Mouse (Mus musculus): Measurements from ENCODE around the gene Zfp518a. TPM values are rescaled to one million over a fixed set of nuclear protein-coding genes. Genes with fewer than 3 reads are reported as not detected.

Zfp518a gene
- polyA plus RNA-seq, 1 experiment from 2014 or later, result 3.3 TPM

GRCm38 (mm10) chr19:40931581-40932369 lies 37.3 kb downstream of the Zfp518a start:
- Histone ChIP-seq H3K4me1 (replicated peaks) (no peaks in the 10 kb centered on the region), H3K4me2 (no peak overlapping the region), H3K9ac (no peak overlapping the region), H3K9me3 (replicated peaks) (no peaks in the 10 kb centered on the region), H3K27ac (no peak overlapping the region), H3K27me3 (no peaks in the 10 kb centered on the region), H3K4me3 (replicated peaks) (no peak overlapping the region), H3K36me3 (no peaks in the 10 kb centered on the region)
- DNase-seq, result no peak
- ATAC-seq (ENCODE audit: low read depth), result no peak
- 42% methylated on average over 9 of the region's 9 CpGs for WGBS (ENCODE audit: insufficient replicate concordance)

GRCm38 (mm10) chr19:40935376-40935775 lies 40.9 kb downstream of the Zfp518a start:
- Histone ChIP-seq H3K27ac (no peak overlapping the region), H3K4me2 (no peak overlapping the region), H3K4me1 (replicated peaks) (no peaks in the 10 kb centered on the region), H3K9ac (no peak overlapping the region), H3K27me3 (no peaks in the 10 kb centered on the region), H3K36me3 (no peaks in the 10 kb centered on the region), H3K4me3 (replicated peaks) (no peak overlapping the region), H3K9me3 (replicated peaks) (no peaks in the 10 kb centered on the region)
- ATAC-seq (ENCODE audit: low read depth) (no peak), DNase-seq (no peak)
- 53% methylated on average over 8 of the region's 8 CpGs for WGBS (ENCODE audit: insufficient replicate concordance)

GRCm38 (mm10) chr19:40936038-40936437 lies 41.5 kb downstream of the Zfp518a start:
- H3K27ac ChIP-seq, result no peak overlapping the region
- H3K4me3 ChIP-seq (replicated peaks), result no peak overlapping the region
- no peak overlapping the region for H3K4me2 ChIP-seq
- ATAC-seq (ENCODE audit: low read depth) (no peak), DNase-seq (no peak)
- no peaks in the 10 kb centered on the region for H3K27me3 ChIP-seq
- no peaks in the 10 kb centered on the region for H3K36me3 ChIP-seq
- H3K4me1 ChIP-seq (replicated peaks), result no peaks in the 10 kb centered on the region
- H3K9ac ChIP-seq, result no peak overlapping the region
- no peaks in the 10 kb centered on the region for H3K9me3 ChIP-seq (replicated peaks)
- WGBS (ENCODE audit: insufficient replicate concordance), result 46% methylated on average over 5 of the region's 5 CpGs

GRCm38 (mm10) chr19:40943552-40943951 lies 49.0 kb downstream of the Zfp518a start:
- Histone ChIP-seq H3K9ac (no peak overlapping the region), H3K9me3 (replicated peaks) (no peaks in the 10 kb centered on the region), H3K36me3 (no peaks in the 10 kb centered on the region), H3K27me3 (no peaks in the 10 kb centered on the region; the same call in 1 of the 2 replicates), H3K27ac (no peak overlapping the region), H3K4me2 (no peak overlapping the region), H3K4me1 (replicated peaks) (no peaks in the 10 kb centered on the region), H3K4me3 (replicated peaks) (no peak overlapping the region)
- DNase-seq (no peak), ATAC-seq (ENCODE audit: low read depth) (no peak)
- 70% methylated on average over 7 of the region's 7 CpGs for WGBS (ENCODE audit: insufficient replicate concordance)

- WGBS (ENCODE audit: insufficient replicate concordance), result 62% methylated on average over 4 of the region's 4 CpGs
- Histone ChIP-seq H3K4me2 (no peak overlapping the region), H3K27ac (no peak overlapping the region), H3K4me3 (replicated peaks) (no peak overlapping the region), H3K9ac (no peak overlapping the region), H3K4me1 (replicated peaks) (no peaks in the 10 kb centered on the region), H3K36me3 (no peaks in the 10 kb centered on the region), H3K27me3 (no peaks in the 10 kb centered on the region; the same call in 1 of the 2 replicates), H3K9me3 (replicated peaks) (no peaks in the 10 kb centered on the region)
- DNase-seq (no peak), ATAC-seq (ENCODE audit: low read depth) (no peak)
Observed at GRCm38 (mm10) chr19:40946937-40947577, 52.6 kb downstream of the Zfp518a start.

GRCm38 (mm10) chr19:40958981-40959380 lies 64.5 kb downstream of the Zfp518a start:
- Histone ChIP-seq H3K9ac (no peak overlapping the region), H3K9me3 (replicated peaks) (no peaks in the 10 kb centered on the region), H3K4me3 (replicated peaks) (no peak overlapping the region), H3K27me3 (peaks cover 5% of the 10 kb centered on the region), H3K4me2 (no peak overlapping the region), H3K36me3 (no peaks in the 10 kb centered on the region), H3K4me1 (replicated peaks) (peaks cover 15% of the 10 kb centered on the region), H3K27ac (no peak overlapping the region)
- 29% methylated on average over 1 of the region's 1 CpGs for WGBS (ENCODE audit: insufficient replicate concordance)
- ATAC-seq (ENCODE audit: low read depth) (no peak), DNase-seq (no peak)

- peaks cover 5% of the 10 kb centered on the region for H3K27me3 ChIP-seq
- no peaks in the 10 kb centered on the region for H3K36me3 ChIP-seq
- H3K4me3 ChIP-seq (replicated peaks), result no peak overlapping the region
- H3K27ac ChIP-seq, result no peak overlapping the region
- peaks cover 19% of the 10 kb centered on the region for H3K4me1 ChIP-seq (replicated peaks)
- ATAC-seq (ENCODE audit: low read depth) (peak; percentile 57; the same call in 1 of the 2 replicates), DNase-seq (peak; percentile 36)
- peak overlapping the region; percentile 33 for H3K4me2 ChIP-seq
- H3K9ac ChIP-seq, result no peak overlapping the region
- 14% methylated on average over 12 of the region's 12 CpGs for WGBS (ENCODE audit: insufficient replicate concordance)
- H3K9me3 ChIP-seq (replicated peaks), result no peaks in the 10 kb centered on the region
Observed at GRCm38 (mm10) chr19:40962988-40963387, 68.5 kb downstream of the Zfp518a start.

- no peaks in the 10 kb centered on the region for H3K9me3 ChIP-seq (replicated peaks)
- no peak overlapping the region for H3K4me2 ChIP-seq
- WGBS (ENCODE audit: insufficient replicate concordance), result 65% methylated on average over 3 of the region's 3 CpGs
- ATAC-seq (ENCODE audit: low read depth) (no peak), DNase-seq (no peak)
- peaks cover 17% of the 10 kb centered on the region for H3K4me1 ChIP-seq (replicated peaks)
- H3K4me3 ChIP-seq (replicated peaks), result no peak overlapping the region
- H3K36me3 ChIP-seq, result no peaks in the 10 kb centered on the region
- H3K27me3 ChIP-seq, result peaks cover 3% of the 10 kb centered on the region
- H3K27ac ChIP-seq, result no peak overlapping the region
- H3K9ac ChIP-seq, result no peak overlapping the region
Observed at GRCm38 (mm10) chr19:40964367-40964891, 69.9 kb downstream of the Zfp518a start.

- WGBS (ENCODE audit: insufficient replicate concordance), result 58% methylated on average over 6 of the region's 6 CpGs
- Histone ChIP-seq H3K4me1 (replicated peaks) (peaks cover 11% of the 10 kb centered on the region), H3K9me3 (replicated peaks) (no peaks in the 10 kb centered on the region), H3K9ac (no peak overlapping the region), H3K27ac (no peak overlapping the region), H3K27me3 (no peaks in the 10 kb centered on the region; the same call in 1 of the 2 replicates), H3K4me2 (no peak overlapping the region), H3K36me3 (no peaks in the 10 kb centered on the region), H3K4me3 (replicated peaks) (no peak overlapping the region)
- no peak for DNase-seq
- ATAC-seq (ENCODE audit: low read depth), result no peak
Observed at GRCm38 (mm10) chr19:40964936-40965850, 70.7 kb downstream of the Zfp518a start.
